ENCODE assay signal across 27 mouse cellular contexts in genomic region chr1:39590193-39590592, GRCm38 (mm10). TPM values are rescaled to one million over a fixed set of nuclear protein-coding genes. Genes with fewer than 3 reads are reported as not detected.
DNase-seq lines count a peak whose midpoint lies in the region; ATAC-seq and TF ChIP-seq lines count a peak whose summit lies in the region.
"Had no signal": no experiment of that assay in that cellular context is flagged by ENCODE, and none has a peak within 500 bp of the region (broad histone marks: within the 10 kb centered on the region; RNA-seq: fewer than 3 reads in every experiment).

No protein-coding gene starts in this region.

- H3K9me3 ChIP-seq in liver, embryonic 12.5 days (replicated peaks) = no peaks in the 10 kb centered on the region
- H3K9me3 ChIP-seq in forebrain, embryonic 13.5 days (replicated peaks) = no peaks in the 10 kb centered on the region
- H3K9me3 ChIP-seq: embryonic facial prominence, embryonic 10.5 days; embryonic facial prominence, embryonic 15.5 days; forebrain, embryonic 12.5 days; heart, embryonic 12.5 days; hindbrain, embryonic 10.5 days; hindbrain, embryonic 15.5 days; limb, embryonic 12.5 days; liver, embryonic 13.5 days; midbrain, embryonic 13.5 days had no signal

- TF ChIP-seq CTCF in liver, adult 2 months (IDR thresholded peaks at IDR 0.05; ENCODE audit: low read depth, low read length) = no peak
- TF ChIP-seq CTCF in bone marrow macrophage, adult 2 months (IDR thresholded peaks at IDR 0.05; ENCODE audit: low read depth, low read length) = no peak
- TF ChIP-seq CTCF in thymus, adult 2 months (IDR thresholded peaks at IDR 0.05; ENCODE audit: borderline replicate concordance, control insufficient read depth, extremely low read depth, insufficient read depth, low read length, poor library complexity) = no peak

- no peak for ATAC-seq in liver, embryonic 12.5 days
- ATAC-seq in megakaryocyte, adult 5-6 weeks (ENCODE audit: poor library complexity, severe bottlenecking) = peak; percentile 96
- no peak for ATAC-seq in forebrain, embryonic 13.5 days
- ATAC-seq: CD4-positive, CD25-positive, alpha-beta regulatory T cell, adult 4 months; inflammation-experienced regulatory T-cells, adult 6 months; midbrain, embryonic 13.5 days had no signal

- peaks cover 3% of the 10 kb centered on the region; the same call in 1 of the 2 replicates for H3K79me2 ChIP-seq in liver, adult 2 months (ENCODE audit: control insufficient read depth, insufficient read depth, low read length)

- H3K27ac ChIP-seq in liver, adult 2 months (replicated peaks; ENCODE audit: insufficient read depth, low read depth, low read length) = no peak overlapping the region
- H3K27ac ChIP-seq in liver, embryonic 12.5 days = no peak overlapping the region
- H3K27ac ChIP-seq in bone marrow macrophage, adult 2 months (ENCODE audit: insufficient read depth, low read depth, low read length) = peak overlapping the region; percentile 82
- H3K27ac ChIP-seq in thymus, adult 2 months (ENCODE audit: control insufficient read depth, insufficient read depth, low read length) = no peak overlapping the region
- no peak overlapping the region for H3K27ac ChIP-seq in forebrain, embryonic 13.5 days
- H3K27ac ChIP-seq: embryonic facial prominence, embryonic 10.5 days; embryonic facial prominence, embryonic 15.5 days; forebrain, embryonic 12.5 days; heart, adult 2 months; hindbrain, embryonic 10.5 days; hindbrain, embryonic 15.5 days; limb, embryonic 12.5 days; liver, embryonic 13.5 days; midbrain, embryonic 13.5 days had no signal

- no peaks in the 10 kb centered on the region for H3K27me3 ChIP-seq in liver, adult 2 months (ENCODE audit: control insufficient read depth, insufficient read depth, low read length)
- no peaks in the 10 kb centered on the region for H3K27me3 ChIP-seq in liver, embryonic 12.5 days (replicated peaks)
- no peaks in the 10 kb centered on the region for H3K27me3 ChIP-seq in thymus, adult 2 months (ENCODE audit: control insufficient read depth, insufficient read depth, low read length)
- H3K27me3 ChIP-seq in forebrain, embryonic 13.5 days = no peaks in the 10 kb centered on the region
- H3K27me3 ChIP-seq: embryonic facial prominence, embryonic 15.5 days; forebrain, embryonic 12.5 days; heart, embryonic 12.5 days; hindbrain, embryonic 15.5 days; limb, embryonic 12.5 days; liver, embryonic 13.5 days; midbrain, embryonic 13.5 days had no signal

- no peak for TF ChIP-seq POLR2A in liver, adult 2 months (IDR thresholded peaks at IDR 0.05; ENCODE audit: extremely low read depth, insufficient read depth, low read length)
- no peak for TF ChIP-seq POLR2A in bone marrow macrophage, adult 2 months (IDR thresholded peaks at IDR 0.05; ENCODE audit: borderline replicate concordance, low read depth, low read length)
- TF ChIP-seq POLR2A in thymus, adult 2 months (IDR thresholded peaks at IDR 0.05; ENCODE audit: control insufficient read depth, extremely low read depth, insufficient read depth, low read length, poor library complexity) = no peak

- WGBS in liver, adult 2 months = 79% methylated on average over 5 of the region's 5 CpGs
- 44% methylated on average over 5 of the region's 5 CpGs for WGBS in liver, embryonic 12.5 days (ENCODE audit: insufficient replicate concordance)
- WGBS in thymus, adult 2 months = 48% methylated on average over 5 of the region's 5 CpGs
- WGBS in forebrain, embryonic 13.5 days = 78% methylated on average over 5 of the region's 5 CpGs

- peaks cover 14% of the 10 kb centered on the region for H3K4me1 ChIP-seq in liver, adult 2 months (ENCODE audit: control insufficient read depth, insufficient read depth, low read length)
- H3K4me1 ChIP-seq in liver, embryonic 12.5 days = no peaks in the 10 kb centered on the region
- peaks cover 18% of the 10 kb centered on the region for H3K4me1 ChIP-seq in bone marrow macrophage, adult 2 months (ENCODE audit: control insufficient read depth, insufficient read depth, low read length)
- H3K4me1 ChIP-seq in thymus, adult 2 months (replicated peaks; ENCODE audit: control insufficient read depth, insufficient read depth, low read length) = no peaks in the 10 kb centered on the region
- H3K4me1 ChIP-seq in forebrain, embryonic 13.5 days = no peaks in the 10 kb centered on the region
- H3K4me1 ChIP-seq: embryonic facial prominence, embryonic 10.5 days; embryonic facial prominence, embryonic 15.5 days; forebrain, embryonic 12.5 days; heart, embryonic 12.5 days; hindbrain, embryonic 10.5 days; hindbrain, embryonic 15.5 days; limb, embryonic 12.5 days; midbrain, embryonic 13.5 days had no signal

- H3K4me3 ChIP-seq in liver, adult 2 months (ENCODE audit: insufficient read depth, low read depth, low read length) = no peak overlapping the region
- H3K4me3 ChIP-seq in liver, embryonic 12.5 days = no peak overlapping the region
- no peak overlapping the region for H3K4me3 ChIP-seq in bone marrow macrophage, adult 2 months (ENCODE audit: insufficient read depth, low read length)
- no peak overlapping the region for H3K4me3 ChIP-seq in thymus, adult 2 months (ENCODE audit: control insufficient read depth, insufficient read depth, low read length)
- no peak overlapping the region for H3K4me3 ChIP-seq in forebrain, embryonic 13.5 days
- H3K4me3 ChIP-seq: embryonic facial prominence, embryonic 10.5 days; embryonic facial prominence, embryonic 15.5 days; forebrain, embryonic 12.5 days; heart, adult 2 months; heart, embryonic 12.5 days; hindbrain, embryonic 10.5 days; hindbrain, embryonic 15.5 days; limb, embryonic 12.5 days; liver, embryonic 13.5 days; midbrain, embryonic 13.5 days had no signal

- no peaks in the 10 kb centered on the region for H3K36me3 ChIP-seq in liver, adult 2 months (ENCODE audit: control insufficient read depth, insufficient read depth, low read length)
- H3K36me3 ChIP-seq in liver, embryonic 12.5 days = no peaks in the 10 kb centered on the region
- no peaks in the 10 kb centered on the region for H3K36me3 ChIP-seq in thymus, adult 2 months (ENCODE audit: control insufficient read depth, insufficient read depth, low read length)
- no peaks in the 10 kb centered on the region for H3K36me3 ChIP-seq in forebrain, embryonic 13.5 days (ENCODE audit: poor library complexity, severe bottlenecking)
- H3K36me3 ChIP-seq: embryonic facial prominence, embryonic 10.5 days; embryonic facial prominence, embryonic 15.5 days; forebrain, embryonic 12.5 days; heart, embryonic 12.5 days; hindbrain, embryonic 10.5 days; hindbrain, embryonic 15.5 days; limb, embryonic 12.5 days; liver, embryonic 13.5 days; midbrain, embryonic 13.5 days had no signal

- no peak overlapping the region for H3K4me2 ChIP-seq in liver, embryonic 12.5 days
- H3K4me2 ChIP-seq in forebrain, embryonic 13.5 days = no peak overlapping the region
- H3K4me2 ChIP-seq: embryonic facial prominence, embryonic 15.5 days; forebrain, embryonic 12.5 days; heart, embryonic 12.5 days; hindbrain, embryonic 15.5 days; limb, embryonic 12.5 days; liver, embryonic 13.5 days; midbrain, embryonic 13.5 days had no signal

- peak; percentile 43 for DNase-seq in liver, adult 2 months (ENCODE audit: extremely low read depth, low read depth, low spot score)
- no peak for DNase-seq in thymus, adult 2 months
- DNase-seq in ovary, postnatal 14 days (ENCODE audit: low spot score) = no peak
- DNase-seq: cerebellum, postnatal 10 days; gastrocnemius, postnatal 25 days; heart, adult 2 months; kidney, adult 11 months; kidney, postnatal 14 days; liver, embryonic 13.5 days; lung, adult 2 months; lung, postnatal 14 days; right cerebral cortex, postnatal 25 days; thymus, postnatal 25 days had no signal

- H3K9ac ChIP-seq in liver, adult 2 months (ENCODE audit: low read depth, low read length) = no peak overlapping the region
- no peak overlapping the region for H3K9ac ChIP-seq in liver, embryonic 12.5 days
- no peak overlapping the region for H3K9ac ChIP-seq in forebrain, embryonic 13.5 days
- H3K9ac ChIP-seq: embryonic facial prominence, embryonic 15.5 days; forebrain, embryonic 12.5 days; heart, embryonic 12.5 days; hindbrain, embryonic 15.5 days; limb, embryonic 12.5 days; liver, embryonic 13.5 days; midbrain, embryonic 13.5 days had no signal

RNA-seq across cellular contexts. Expression of gene Rnf149, which starts 13.0 kb away (rescaled TPM):
- 83.6 and 84.2 TPM in 2 replicates for total RNA-seq in liver, adult 2 months (2014; rRNA removed)
- 58.9 and 66.0 TPM in 2 replicates for polyA plus RNA-seq in liver, adult 2 months (2012; rRNA removed)
- polyA plus RNA-seq in liver, embryonic 12.5 days (2016; fragmentation: Nextera tagmentation; extraction: Ambion mirVana) = 25.6 and 27.3 TPM in 2 replicates
- polyA plus RNA-seq in bone marrow macrophage, adult 2 months (2012; ENCODE audit: insufficient read depth, insufficient read length, missing spikeins) = 113 and 116 TPM in 2 replicates
- total RNA-seq in megakaryocyte, adult 5-6 weeks (2015) = 56.1 and 61.0 TPM in 2 replicates
- 69.5 and 70.7 TPM in 2 replicates for total RNA-seq in megakaryocyte, adult 5-6 weeks (2017)
- 16.6 and 21.4 TPM in 2 replicates for polyA plus RNA-seq in thymus, adult 2 months (2012; rRNA removed)
- 20.0 and 20.7 TPM in 2 replicates for polyA plus RNA-seq in forebrain, embryonic 13.5 days (2015; fragmentation: Nextera tagmentation; extraction: Ambion mirVana)

RNA-seq across cellular contexts. Expression of gene Cnot11, which starts 55.4 kb away (rescaled TPM):
- 6.8 and 7.7 TPM in 2 replicates for total RNA-seq in liver, adult 2 months (2014; rRNA removed)
- polyA plus RNA-seq in liver, adult 2 months (2012; rRNA removed) = 9.3 and 9.9 TPM in 2 replicates
- polyA plus RNA-seq in liver, embryonic 12.5 days (2016; fragmentation: Nextera tagmentation; extraction: Ambion mirVana) = 17.2 and 20.0 TPM in 2 replicates
- 22.0 and 30.4 TPM in 2 replicates for polyA plus RNA-seq in bone marrow macrophage, adult 2 months (2012; ENCODE audit: insufficient read depth, insufficient read length, missing spikeins)
- total RNA-seq in megakaryocyte, adult 5-6 weeks (2015) = 16.9 and 17.9 TPM in 2 replicates
- total RNA-seq in megakaryocyte, adult 5-6 weeks (2017) = 18.1 and 20.2 TPM in 2 replicates
- polyA plus RNA-seq in thymus, adult 2 months (2012; rRNA removed) = 37.3 and 50.9 TPM in 2 replicates
- polyA plus RNA-seq in forebrain, embryonic 13.5 days (2015; fragmentation: Nextera tagmentation; extraction: Ambion mirVana) = 15.9 and 17.2 TPM in 2 replicates
